Mouse (Mus musculus) ZHBTc4 (cell line): ENCODE measurements at regions not wholly inside any gene's neighbourhood (a gene's known extent, or its start where the extent isn't known, plus 50 kb on each side); places are given as distances from the start of the nearest gene placed in this dataset.
A peak's percentile ranks its signal among the peaks of the same experiment; 100 is the strongest.

Experiments
- DNase-seq: peaks from one replicate; pipeline ENCODE4 v3.0.0-alpha.2; 2011; ENCODE audit warnings: low read depth, low spot score

- no peak for DNase-seq
Measured at GRCm38 (mm10) chr11:18041589-18041988, 87.9 kb upstream of the Etaa1 start.

- no peak for DNase-seq
Measured at GRCm38 (mm10) chr11:18031049-18031448, 77.4 kb upstream of the Etaa1 start.

GRCm38 (mm10) chr11:18022065-18022464, 68.4 kb upstream of the Etaa1 start:
- no peak for DNase-seq

DNA sequence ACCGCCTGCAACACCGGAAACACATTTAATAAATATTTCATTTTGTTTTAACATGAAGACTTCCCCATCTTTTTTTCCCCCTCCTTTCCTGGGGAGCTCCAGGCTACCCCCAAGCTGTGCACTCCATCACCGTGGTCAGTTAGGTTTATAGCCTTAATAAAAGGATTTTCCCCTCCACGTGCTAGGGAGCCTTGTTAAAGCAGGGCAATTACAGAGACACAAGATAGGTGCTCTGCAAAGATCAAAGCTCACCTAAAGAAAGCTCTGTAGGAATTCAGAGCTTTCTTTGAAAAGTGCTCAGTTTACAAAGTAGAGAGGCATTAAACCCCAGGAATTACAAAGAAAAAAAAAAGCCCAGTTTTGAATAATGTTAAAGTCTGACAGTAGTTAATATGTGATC, 61.6 kb upstream of the Etaa1 start:
- no peak for DNase-seq

DNA sequence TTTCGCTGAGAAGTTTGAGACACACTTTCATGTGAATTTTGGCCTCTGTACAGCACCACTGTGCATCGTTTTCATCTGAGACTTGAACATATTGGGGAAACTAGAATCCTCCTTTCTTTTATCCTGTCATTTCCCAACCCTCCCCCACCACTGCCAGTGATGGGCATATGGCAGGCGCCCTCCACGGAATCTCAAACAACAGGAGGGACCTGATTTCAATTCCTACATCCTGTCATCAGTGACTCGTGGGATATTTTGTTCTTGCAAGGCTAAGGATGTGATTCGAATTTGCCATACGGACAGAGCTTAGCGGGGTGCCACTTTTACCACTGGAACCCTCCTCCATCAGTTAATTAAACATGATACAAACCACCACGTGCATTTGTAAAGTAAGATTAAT, 60.9 kb upstream of the Etaa1 start:
- DNase-seq = no peak

GRCm38 (mm10) chr11:18012085-18012484, 58.4 kb upstream of the Etaa1 start:
- no peak for DNase-seq

- DNase-seq = peak; percentile 76
Measured at GRCm38 (mm10) chr11:18011101-18011733, 57.5 kb upstream of the Etaa1 start.

DNA sequence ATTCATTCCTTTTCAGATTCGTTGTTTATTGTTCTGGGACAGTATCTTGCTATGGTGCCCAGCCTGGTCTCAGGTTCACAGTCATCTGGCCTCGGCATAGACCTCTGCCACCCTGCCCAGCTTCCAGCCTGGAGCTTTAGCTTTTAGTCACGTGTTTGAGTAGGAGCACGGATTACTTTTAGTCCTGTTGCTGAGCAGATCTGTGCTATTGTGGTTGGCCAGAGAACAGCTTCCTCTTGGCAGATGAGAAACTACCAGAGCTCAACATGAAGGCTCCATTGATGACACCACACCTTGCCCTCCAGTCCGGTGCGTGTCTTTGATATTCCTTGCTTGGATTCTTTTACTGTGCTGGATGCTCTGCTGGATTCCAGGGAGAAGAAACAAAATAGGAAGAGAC, 54.5 kb upstream of the Etaa1 start:
- peak; percentile 12 for DNase-seq
